Mouse (Mus musculus): ENCODE measurements around the gene Stard3nl. TPM values are rescaled to one million over a fixed set of nuclear protein-coding genes. Genes with fewer than 3 reads are reported as not detected.

The Stard3nl gene
- polyA plus RNA-seq, 1 experiment from 2014 or later, result 67.2 TPM

DNA sequence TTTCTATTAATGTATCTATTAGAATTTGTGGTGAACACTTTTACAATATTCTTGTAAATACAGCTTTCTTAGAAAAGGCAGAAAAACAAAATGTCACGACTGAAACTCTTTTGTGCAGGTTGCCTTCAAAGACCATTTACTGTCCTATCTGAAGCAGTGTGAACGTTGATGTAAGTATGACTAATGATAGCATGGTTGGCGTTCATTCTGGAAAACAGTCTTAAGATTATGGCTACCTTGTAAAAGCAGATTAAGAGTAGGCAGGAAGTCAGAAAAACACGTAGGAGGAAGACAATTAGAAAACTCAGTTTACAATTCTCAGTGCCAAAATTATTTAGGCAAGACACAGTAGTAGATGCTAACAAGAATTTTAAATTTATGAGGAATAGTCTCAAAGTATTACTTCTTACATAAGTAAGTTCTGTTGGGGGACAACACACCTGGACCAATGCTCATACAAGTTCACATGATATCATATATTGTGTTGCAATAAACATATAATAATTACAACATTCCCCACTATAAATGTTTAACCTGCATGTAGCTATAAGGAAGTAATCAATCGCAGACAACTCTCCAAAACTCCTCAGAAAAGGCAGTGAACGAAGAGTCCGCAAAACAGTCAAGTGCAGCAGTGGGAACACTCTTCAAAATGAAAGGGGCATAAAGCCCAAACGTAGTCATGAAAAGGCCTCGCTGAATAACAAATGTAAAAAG, 14.3 kb downstream of the Stard3nl start:
- H3K36me3 ChIP-seq, result no peaks in the 10 kb centered on the region
- no peak overlapping the region for H3K27ac ChIP-seq
- no peaks in the 10 kb centered on the region for H3K4me1 ChIP-seq (replicated peaks)
- ATAC-seq (replicated peaks; ENCODE audit: insufficient number of reproducible peaks, insufficient read depth, low FRiP score, low read depth), result no peak
- H3K9ac ChIP-seq, result no peak overlapping the region
- H3K4me2 ChIP-seq, result no peak overlapping the region
- H3K27me3 ChIP-seq, result no peaks in the 10 kb centered on the region
- no peaks in the 10 kb centered on the region for H3K9me3 ChIP-seq (replicated peaks)
- no peak overlapping the region for H3K4me3 ChIP-seq
- WGBS, result 73% methylated on average over 9 of the region's 9 CpGs

DNA sequence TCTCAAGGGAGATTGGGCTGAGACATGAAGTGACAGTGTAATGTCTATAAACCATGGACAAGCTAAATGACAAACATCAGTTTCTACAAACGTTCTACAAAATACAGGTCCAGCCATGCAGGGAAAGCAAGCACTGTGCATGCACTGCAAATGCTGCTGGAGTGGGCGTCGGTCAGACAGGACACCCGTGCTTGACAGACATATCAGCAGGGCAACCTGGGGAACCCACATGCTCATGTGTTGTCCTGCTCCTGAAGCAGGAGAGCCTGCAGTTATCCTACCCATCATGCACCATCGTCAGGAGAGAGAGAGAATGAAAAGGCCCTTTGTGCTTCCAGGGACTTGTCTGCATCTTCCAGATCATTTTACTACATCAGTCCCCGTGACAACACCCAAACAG, 16.3 kb downstream of the Stard3nl start:
- Histone ChIP-seq H3K27me3 (no peaks in the 10 kb centered on the region), H3K4me3 (no peak overlapping the region), H3K27ac (no peak overlapping the region), H3K36me3 (peaks cover 7% of the 10 kb centered on the region; the same call in 1 of the 2 replicates), H3K4me2 (no peak overlapping the region), H3K4me1 (replicated peaks) (no peaks in the 10 kb centered on the region), H3K9me3 (replicated peaks) (no peaks in the 10 kb centered on the region), H3K9ac (no peak overlapping the region)
- 62% methylated on average over 6 of the region's 6 CpGs for WGBS
- no peak for ATAC-seq (replicated peaks; ENCODE audit: insufficient number of reproducible peaks, insufficient read depth, low FRiP score, low read depth)

GRCm38 (mm10) chr13:19372133-19372729, 23.4 kb downstream of the Stard3nl start:
- WGBS, result 39% methylated on average over 8 of the region's 8 CpGs
- no peak for ATAC-seq (replicated peaks; ENCODE audit: insufficient number of reproducible peaks, insufficient read depth, low FRiP score, low read depth)
- H3K36me3 ChIP-seq, result peaks cover 21% of the 10 kb centered on the region

DNA sequence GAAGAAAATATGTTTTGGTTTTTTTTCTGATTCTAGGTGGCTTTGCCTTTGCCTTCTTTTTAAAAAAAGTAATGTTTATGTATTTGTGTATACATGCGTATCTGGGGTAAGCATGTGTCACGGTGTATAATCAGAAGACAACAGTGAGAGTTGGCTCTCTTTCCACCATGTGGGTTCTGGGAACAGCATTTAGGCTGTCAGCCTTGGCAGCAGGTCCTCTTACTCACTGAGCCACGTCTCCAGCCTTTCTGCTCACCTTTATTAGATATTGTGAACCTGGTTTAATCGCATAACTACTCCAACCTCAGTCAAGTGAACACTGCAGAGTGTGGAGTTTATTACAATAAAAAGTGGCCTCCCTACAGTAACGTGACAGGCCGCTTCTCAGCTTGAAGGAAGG, 26.8 kb downstream of the Stard3nl start:
- Histone ChIP-seq H3K27ac (no peak overlapping the region), H3K4me3 (no peak overlapping the region), H3K27me3 (no peaks in the 10 kb centered on the region), H3K9ac (no peak overlapping the region), H3K4me2 (no peak overlapping the region), H3K4me1 (replicated peaks) (0 out of 2 replicates have a peak, but pooled peaks cover 5% of the 10 kb centered on the region), H3K9me3 (replicated peaks) (no peaks in the 10 kb centered on the region), H3K36me3 (peaks cover 14% of the 10 kb centered on the region)
- no peak for ATAC-seq (replicated peaks; ENCODE audit: insufficient number of reproducible peaks, insufficient read depth, low FRiP score, low read depth)
- 88% methylated on average over 6 of the region's 6 CpGs for WGBS

More at GRCm38 (mm10) chr13:19372133-19372729, 23.4 kb downstream of the Stard3nl start:
- Histone ChIP-seq H3K4me3 (no peak overlapping the region), H3K4me1 (replicated peaks) (0 out of 2 replicates have a peak, but pooled peaks cover 5% of the 10 kb centered on the region), H3K9ac (no peak overlapping the region), H3K9me3 (replicated peaks) (no peaks in the 10 kb centered on the region), H3K27ac (no peak overlapping the region), H3K27me3 (no peaks in the 10 kb centered on the region), H3K4me2 (no peak overlapping the region)

- H3K27me3 ChIP-seq, result no peaks in the 10 kb centered on the region
- H3K4me3 ChIP-seq, result no peak overlapping the region
- H3K9ac ChIP-seq, result no peak overlapping the region
- ATAC-seq (replicated peaks; ENCODE audit: insufficient number of reproducible peaks, insufficient read depth, low FRiP score, low read depth), result no peak
- no peak overlapping the region for H3K27ac ChIP-seq
- H3K4me1 ChIP-seq (replicated peaks), result 0 out of 2 replicates have a peak, but pooled peaks cover 5% of the 10 kb centered on the region
- 82% methylated on average over 7 of the region's 7 CpGs for WGBS
- no peaks in the 10 kb centered on the region for H3K9me3 ChIP-seq (replicated peaks)
- no peak overlapping the region for H3K4me2 ChIP-seq
- H3K36me3 ChIP-seq, result peaks cover 14% of the 10 kb centered on the region
Observed at GRCm38 (mm10) chr13:19367536-19367935, 28.1 kb downstream of the Stard3nl start.

DNA sequence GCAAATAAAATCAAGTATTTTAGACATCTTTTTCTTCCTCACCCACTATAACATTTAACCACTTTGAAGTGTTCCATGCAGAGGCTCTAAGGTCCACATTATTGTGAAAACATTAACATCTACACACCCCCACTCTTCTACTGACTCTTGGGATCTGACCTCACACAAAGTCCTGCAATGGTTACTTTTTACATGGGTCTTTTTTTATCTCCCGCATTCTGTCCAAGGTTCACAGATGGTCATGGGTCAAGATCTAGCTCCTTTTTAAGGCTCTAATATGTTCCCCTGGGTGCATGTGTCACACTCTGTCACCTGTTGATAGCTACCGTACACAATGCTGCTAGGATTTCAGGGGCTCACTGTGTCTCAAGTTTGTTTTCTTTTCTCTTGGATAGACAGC, 28.7 kb downstream of the Stard3nl start:
- Histone ChIP-seq H3K9ac (no peak overlapping the region), H3K27ac (no peak overlapping the region), H3K27me3 (no peaks in the 10 kb centered on the region), H3K9me3 (replicated peaks) (no peaks in the 10 kb centered on the region), H3K4me2 (no peak overlapping the region), H3K4me1 (replicated peaks) (0 out of 2 replicates have a peak, but pooled peaks cover 5% of the 10 kb centered on the region), H3K36me3 (peaks cover 10% of the 10 kb centered on the region), H3K4me3 (no peak overlapping the region)
- 79% methylated on average over 2 of the region's 2 CpGs for WGBS
- no peak for ATAC-seq (replicated peaks; ENCODE audit: insufficient number of reproducible peaks, insufficient read depth, low FRiP score, low read depth)

DNA sequence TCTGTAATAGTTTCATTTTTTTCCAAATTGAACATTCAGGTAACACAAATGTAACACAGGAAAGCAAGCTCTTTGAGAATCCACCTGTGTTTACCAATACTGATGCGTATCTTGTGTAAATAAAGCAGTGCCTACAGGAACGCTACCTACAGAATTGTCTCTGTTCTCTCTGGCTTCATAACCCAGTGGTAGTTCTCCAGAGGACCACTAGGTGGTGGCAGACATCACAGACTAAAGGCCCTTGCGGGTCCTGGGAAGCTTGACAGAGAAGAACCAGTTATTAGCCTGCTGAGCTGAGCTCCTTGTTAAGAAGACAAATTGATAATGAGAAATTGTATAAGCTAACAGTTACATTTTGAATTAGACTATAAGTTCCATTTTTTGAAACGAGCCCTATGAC, 30.0 kb downstream of the Stard3nl start:
- ATAC-seq (replicated peaks; ENCODE audit: insufficient number of reproducible peaks, insufficient read depth, low FRiP score, low read depth), result no peak
- H3K36me3 ChIP-seq, result peaks cover 7% of the 10 kb centered on the region

DNA sequence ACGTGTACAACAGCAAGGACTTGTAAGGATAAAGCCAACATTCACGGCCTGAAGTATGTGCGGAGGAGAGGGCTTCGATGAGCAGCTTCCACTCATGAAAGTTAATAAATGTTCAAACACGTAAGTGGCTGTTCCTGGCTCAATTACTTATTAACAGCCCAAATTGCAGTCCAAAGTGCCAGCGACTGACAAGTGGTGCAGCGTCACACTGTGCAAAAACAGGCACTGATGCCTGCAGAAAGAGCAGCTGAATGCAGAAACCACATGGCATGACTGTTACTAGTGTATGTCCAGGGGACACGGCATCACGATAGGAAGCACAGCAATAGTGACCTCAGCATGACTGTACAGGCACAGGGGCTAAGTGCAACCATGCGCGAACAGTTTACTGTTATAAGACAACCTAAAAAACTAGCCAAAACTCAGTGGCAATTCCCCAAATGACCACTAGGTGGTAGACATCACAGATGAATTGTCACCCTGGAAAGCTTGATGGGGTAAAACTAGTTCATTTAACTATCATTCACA, 31.3 kb downstream of the Stard3nl start:
- no peak overlapping the region for H3K9ac ChIP-seq
- no peak overlapping the region for H3K27ac ChIP-seq
- peaks cover 6% of the 10 kb centered on the region for H3K36me3 ChIP-seq
- no peaks in the 10 kb centered on the region for H3K9me3 ChIP-seq (replicated peaks)
- H3K4me3 ChIP-seq, result no peak overlapping the region
- H3K4me1 ChIP-seq (replicated peaks), result 0 out of 2 replicates have a peak, but pooled peaks cover under 1% of the 10 kb centered on the region
- 78% methylated on average over 11 of the region's 11 CpGs for WGBS
- H3K27me3 ChIP-seq, result no peaks in the 10 kb centered on the region
- no peak for ATAC-seq (replicated peaks; ENCODE audit: insufficient number of reproducible peaks, insufficient read depth, low FRiP score, low read depth)
- H3K4me2 ChIP-seq, result no peak overlapping the region

More for the DNA sequence above, 30.0 kb downstream of the Stard3nl start:
- 0 out of 2 replicates have a peak, but pooled peaks cover 5% of the 10 kb centered on the region for H3K4me1 ChIP-seq (replicated peaks)
- no peak overlapping the region for H3K27ac ChIP-seq
- H3K27me3 ChIP-seq, result no peaks in the 10 kb centered on the region
- H3K4me3 ChIP-seq, result no peak overlapping the region
- WGBS, result 28% methylated on average over 4 of the region's 4 CpGs
- H3K9me3 ChIP-seq (replicated peaks), result no peaks in the 10 kb centered on the region
- no peak overlapping the region for H3K9ac ChIP-seq
- no peak overlapping the region for H3K4me2 ChIP-seq

DNA sequence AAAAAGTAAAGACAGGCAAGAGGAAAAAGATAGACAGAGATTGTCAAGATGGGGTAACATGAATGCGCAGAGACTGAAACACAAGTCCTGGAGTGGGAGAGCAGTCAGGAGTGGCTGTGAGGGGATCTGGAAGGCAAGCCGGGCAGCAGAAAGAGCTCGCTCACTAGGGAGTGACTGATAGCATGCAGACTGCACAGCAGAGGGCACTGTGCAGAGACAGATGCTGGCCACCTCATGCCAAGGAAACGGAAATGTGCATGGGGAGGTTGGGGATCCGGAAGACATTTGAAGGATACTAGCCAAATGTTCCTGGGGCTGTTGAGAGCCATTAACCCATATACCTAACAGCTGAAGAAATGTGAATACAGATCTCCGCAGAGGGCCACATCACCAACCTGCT, 33.2 kb downstream of the Stard3nl start:
- no peaks in the 10 kb centered on the region for H3K4me1 ChIP-seq (replicated peaks)
- H3K9ac ChIP-seq, result no peak overlapping the region
- H3K4me2 ChIP-seq, result no peak overlapping the region
- H3K9me3 ChIP-seq (replicated peaks), result no peaks in the 10 kb centered on the region
- H3K27me3 ChIP-seq, result no peaks in the 10 kb centered on the region
- no peak for ATAC-seq (replicated peaks; ENCODE audit: insufficient number of reproducible peaks, insufficient read depth, low FRiP score, low read depth)
- WGBS, result 57% methylated on average over 6 of the region's 6 CpGs
- no peak overlapping the region for H3K4me3 ChIP-seq
- H3K36me3 ChIP-seq, result peaks cover 7% of the 10 kb centered on the region; the same call in 1 of the 2 replicates
- H3K27ac ChIP-seq, result no peak overlapping the region

DNA sequence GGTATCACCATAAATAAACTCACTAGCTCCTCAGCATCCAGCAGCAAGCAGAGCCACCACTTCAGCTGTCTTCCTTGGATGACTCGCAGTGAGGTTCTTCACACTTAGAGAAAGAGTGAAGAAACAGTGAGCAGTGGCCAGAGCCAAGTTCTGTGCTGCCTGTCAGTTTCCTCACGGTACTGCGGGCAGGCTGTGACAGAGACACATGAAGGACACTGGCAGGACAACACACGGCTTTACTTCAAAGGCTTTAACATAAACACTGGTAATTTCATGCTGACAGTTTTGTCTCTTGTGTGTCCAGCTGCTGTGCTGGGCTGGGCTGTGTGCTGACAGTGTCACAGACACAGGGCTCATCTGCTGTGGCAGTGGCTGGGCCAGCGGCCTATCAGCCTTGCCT, 37.6 kb downstream of the Stard3nl start:
- Histone ChIP-seq H3K9ac (no peak overlapping the region), H3K27ac (no peak overlapping the region), H3K9me3 (replicated peaks) (no peaks in the 10 kb centered on the region), H3K36me3 (peaks cover 16% of the 10 kb centered on the region; the same call in 1 of the 2 replicates), H3K4me3 (no peak overlapping the region), H3K4me2 (no peak overlapping the region), H3K27me3 (no peaks in the 10 kb centered on the region), H3K4me1 (replicated peaks) (no peaks in the 10 kb centered on the region)
- no peak for ATAC-seq (replicated peaks; ENCODE audit: insufficient number of reproducible peaks, insufficient read depth, low FRiP score, low read depth)
- 63% methylated on average over 5 of the region's 5 CpGs for WGBS

DNA sequence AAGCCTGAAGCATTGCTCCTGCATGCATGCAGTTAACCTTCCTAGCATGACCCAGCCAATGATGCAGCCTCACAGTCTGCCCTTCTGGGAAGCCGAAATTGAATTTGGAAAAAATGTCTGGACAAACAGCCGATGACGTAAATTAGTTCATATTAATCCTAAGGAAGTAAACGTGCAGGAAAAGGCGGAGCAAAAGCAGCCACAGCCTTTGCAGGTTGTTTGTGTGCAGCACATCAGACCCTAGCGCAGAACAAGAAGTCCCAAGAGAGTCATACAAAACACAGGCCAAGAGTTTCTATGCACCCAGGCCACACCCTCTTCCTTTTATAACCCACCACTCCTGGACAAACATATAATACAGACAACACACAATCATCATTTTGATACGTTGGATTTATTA, 38.3 kb downstream of the Stard3nl start:
- peak overlapping the region; percentile 25; the same call in 1 of the 2 replicates for H3K27ac ChIP-seq

More for the DNA sequence above, 38.3 kb downstream of the Stard3nl start:
- ATAC-seq (replicated peaks; ENCODE audit: insufficient number of reproducible peaks, insufficient read depth, low FRiP score, low read depth), result no peak
- Histone ChIP-seq H3K4me2 (no peak overlapping the region), H3K4me3 (no peak overlapping the region), H3K9me3 (replicated peaks) (no peaks in the 10 kb centered on the region), H3K4me1 (replicated peaks) (no peaks in the 10 kb centered on the region), H3K9ac (no peak overlapping the region), H3K36me3 (peaks cover 16% of the 10 kb centered on the region; the same call in 1 of the 2 replicates), H3K27me3 (no peaks in the 10 kb centered on the region)
- 82% methylated on average over 7 of the region's 7 CpGs for WGBS

All from heart, embryonic 15.5 days (tissue).